Mouse (Mus musculus): Measurements from ENCODE around the gene Ndufa3.

GRCm38 (mm10) chr7:3629030-3629429 lies 11.9 kb downstream of the Ndufa3 start:
- TF ChIP-seq CTCF (conservative IDR thresholded peaks at IDR 0.05; ENCODE audit: insufficient read depth, insufficient read length, low read depth, low read length): no peak
- TF ChIP-seq POLR2A (IDR thresholded peaks at IDR 0.05; ENCODE audit: low read depth, low read length): no peak
